Mouse (Mus musculus) heart, adult 18-20 months (tissue): ENCODE data around the gene Nrl. TPM values are rescaled to one million over a fixed set of nuclear protein-coding genes. Genes with fewer than 3 reads are reported as not detected.
A peak's percentile ranks its signal among the peaks of the same experiment; 100 is the strongest.

Source experiments
- DNase-seq, 2 experiments: peaks; one replicate each; pipeline ENCODE4 v3.0.0; 2021 to 2022; ENCODE audit warnings: mixed read lengths in 1 of 2
- total RNA-seq, 2 experiments: library from RNA; stranded (reverse); gene quantifications; 2 replicates each; pipeline ENCODE4 v1.2.3; 2021

Gene Nrl
- total RNA-seq, 2 experiments from 2014 or later: not detected

GRCm38 (mm10) chr14:55484430-55485085 is 40.2 kb downstream of the Nrl start:
- no peak for DNase-seq

- no peak for DNase-seq
Observed at GRCm38 (mm10) chr14:55479629-55480028, 45.2 kb downstream of the Nrl start.

GRCm38 (mm10) chr14:55478651-55479599 is 45.9 kb downstream of the Nrl start, which contains the start of gene Dhrs4:
TSS of gene Dhrs4 (plus strand) at chr14:55478758.
- peak; percentile 88 to 89 for DNase-seq

GRCm38 (mm10) chr14:55477829-55478228 is 47.0 kb downstream of the Nrl start:
- no peak for DNase-seq

- no peak for DNase-seq
Observed at GRCm38 (mm10) chr14:55477421-55477820, 47.4 kb downstream of the Nrl start.

GRCm38 (mm10) chr14:55475654-55476053 is 49.1 kb downstream of the Nrl start:
- DNase-seq: no peak

GRCm38 (mm10) chr14:55470806-55471205 is 54.0 kb downstream of the Nrl start:
- peak; percentile 31 to 35 for DNase-seq

- DNase-seq: no peak
Observed at GRCm38 (mm10) chr14:55469821-55470220, 55.0 kb downstream of the Nrl start.

GRCm38 (mm10) chr14:55469041-55469440 is 55.7 kb downstream of the Nrl start:
- peak in 1 of 2 experiments; percentile 19 for DNase-seq

Other genes with a start within 250 kb of the Nrl start
- gene Dhrs4, start 46.2 kb downstream of the Nrl start, total RNA-seq: 100 to 1,000 TPM; 127 to 134 TPM
- gene Carmil3, start 34.3 kb downstream of the Nrl start, total RNA-seq: 1 to 10 TPM; 2.5 to 3.4 TPM
- not detected for gene Cpne6, start 14.5 kb downstream of the Nrl start, total RNA-seq
- 1 to 10 TPM; 8.3 to 9.4 TPM for gene Pck2, start 15.3 kb upstream of the Nrl start, total RNA-seq
- gene Dcaf11, start 35.0 kb upstream of the Nrl start, total RNA-seq: 100 to 1,000 TPM; 147 to 152 TPM
- gene A730061H03Rik, start 35.4 kb upstream of the Nrl start, total RNA-seq: not detected
- 100 to 1,000 TPM; 172 to 176 TPM for gene Fitm1, start 50.6 kb upstream of the Nrl start, total RNA-seq
- 100 to 1,000 TPM; 276 to 319 TPM for gene Psme1, start 53.1 kb upstream of the Nrl start, total RNA-seq
- gene Emc9, start 60.3 kb upstream of the Nrl start, total RNA-seq: 10 to 100 TPM; 66.8 to 70.0 TPM
- gene Psme2, start 66.1 kb upstream of the Nrl start, total RNA-seq: 100 to 1,000 TPM; 142 to 145 TPM
- gene Rnf31, start 66.7 kb upstream of the Nrl start, total RNA-seq: 10 to 100 TPM; 25.4 to 29.9 TPM
- gene Irf9, start 78.6 kb upstream of the Nrl start, total RNA-seq: 10 to 100 TPM in 1 of 2 experiments, 1 to 10 TPM in 1; 8.9 to 11.0 TPM
- under 1 TPM; 0.22 to 0.62 TPM for gene Rec8, start 93.1 kb upstream of the Nrl start, total RNA-seq
- gene Ipo4, start 111.0 kb upstream of the Nrl start, total RNA-seq: 10 to 100 TPM; 51.3 to 64.8 TPM
- 1 to 10 TPM; 1.4 to 2.3 TPM for gene Gm49378, start 112.9 kb upstream of the Nrl start, total RNA-seq
- gene Tm9sf1, start 118.8 kb upstream of the Nrl start, total RNA-seq: 10 to 100 TPM; 39.7 to 42.3 TPM
- under 1 TPM; 0.42 to 0.54 TPM for gene Tssk4, start 125.2 kb upstream of the Nrl start, total RNA-seq
- gene Mdp1, start 135.5 kb upstream of the Nrl start, total RNA-seq: 10 to 100 TPM; 47.1 to 58.8 TPM
- gene Gmpr2, start 147.0 kb upstream of the Nrl start, total RNA-seq: 10 to 100 TPM in 1 of 2 experiments, 1 to 10 TPM in 1; 8.7 to 10.8 TPM
- 100 to 1,000 TPM; 250 to 257 TPM for gene Nedd8, start 147.1 kb upstream of the Nrl start, total RNA-seq
- gene Tinf2, start 156.8 kb upstream of the Nrl start, total RNA-seq: 10 to 100 TPM; 10.1 to 12.1 TPM
- under 1 TPM; 0.25 to 0.44 TPM for gene Tgm1, start 188.9 kb upstream of the Nrl start, total RNA-seq
- 10 to 100 TPM; 14.8 to 15.8 TPM for gene Rabggta, start 197.3 kb upstream of the Nrl start, total RNA-seq
- 10 to 100 TPM; 39.8 to 42.6 TPM for gene Dhrs1, start 220.7 kb upstream of the Nrl start, total RNA-seq
- gene Nop9, start 220.7 kb upstream of the Nrl start, total RNA-seq: 10 to 100 TPM in 1 of 2 experiments, 1 to 10 TPM in 1; 7.7 to 11.9 TPM
- 1 to 10 TPM; 2.0 TPM for gene Cideb, start 233.5 kb upstream of the Nrl start, total RNA-seq
- under 1 TPM; 0.21 to 0.25 TPM for gene Ltb4r2, start 236.4 kb upstream of the Nrl start, total RNA-seq
- under 1 TPM; 0.25 to 0.41 TPM for gene Ltb4r1, start 241.0 kb upstream of the Nrl start, total RNA-seq